Mouse (Mus musculus) liver (tissue): ENCODE results near the gene Usp36.
A peak's percentile ranks its signal among the peaks of the same experiment; 100 is the strongest.

Experiments
- DNase-seq: peaks from one replicate; pipeline ENCODE4 v3.0.0-alpha.2; 2020; ENCODE audit warnings: mixed read lengths

The Usp36 gene

GRCm38 (mm10) chr11:118220561-118221262 lies 69.3 kb downstream of the Usp36 start:
- DNase-seq: peak; percentile 40

GRCm38 (mm10) chr11:118219066-118219465 lies 71.0 kb downstream of the Usp36 start:
- no peak for DNase-seq

- no peak for DNase-seq
Measured at GRCm38 (mm10) chr11:118216468-118216867, 73.6 kb downstream of the Usp36 start.

- no peak for DNase-seq
Measured at GRCm38 (mm10) chr11:118215928-118216458, 74.1 kb downstream of the Usp36 start.

GRCm38 (mm10) chr11:118212636-118213112 lies 77.4 kb downstream of the Usp36 start:
- no peak for DNase-seq

GRCm38 (mm10) chr11:118211749-118212635 lies 78.1 kb downstream of the Usp36 start:
- DNase-seq: peak; percentile 16

- DNase-seq: no peak
Measured at GRCm38 (mm10) chr11:118210962-118211361, 79.1 kb downstream of the Usp36 start.

- DNase-seq: no peak
Measured at GRCm38 (mm10) chr11:118210116-118210515, 79.9 kb downstream of the Usp36 start.
